Mouse (Mus musculus): ENCODE measurements around the gene Nmt2.

DNA sequence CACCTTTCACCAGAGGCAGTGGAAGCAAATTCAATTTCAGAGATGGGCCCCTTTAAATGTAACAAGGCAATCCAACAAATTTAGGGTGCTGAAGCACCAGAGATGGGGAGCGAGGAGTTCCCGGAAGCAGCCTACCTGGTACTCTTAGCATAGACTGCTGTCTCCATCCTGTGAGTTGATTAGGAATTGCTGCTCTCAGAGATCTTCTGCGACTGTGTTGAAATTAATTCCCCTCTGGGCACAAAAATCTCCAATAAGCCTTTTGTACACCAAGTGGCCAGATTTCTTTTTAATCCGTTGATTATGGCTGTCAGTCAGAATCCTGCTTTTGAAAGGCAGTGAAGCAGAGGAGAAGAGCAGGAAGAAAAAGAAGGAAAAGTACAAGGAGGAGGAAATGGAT, 81.1 kb downstream of the Nmt2 start:
- TF ChIP-seq GATA1 (IDR thresholded peaks at IDR 0.05; ENCODE audit: borderline replicate concordance, low read length) (no peak), CTCF (IDR thresholded peaks at IDR 0.05; ENCODE audit: low read depth, low read length) (no peak), TAL1 (conservative IDR thresholded peaks at IDR 0.05; ENCODE audit: low read depth, low read length) (no peak)
